Mouse (Mus musculus) kidney, adult 8-10 months (tissue): ENCODE results near the gene Spc24.
A peak's percentile ranks its signal among the peaks of the same experiment; 100 is the strongest.

ENCODE experiments used
- DNase-seq, 2 experiments: peaks; one replicate each; pipeline ENCODE4 v3.0.0; 2022

The Spc24 gene

GRCm38 (mm10) chr9:21706586-21707265, 53.4 kb downstream of the Spc24 start:
- DNase-seq, result peak; percentile 53 to 57

- DNase-seq, result no peak
Observed at GRCm38 (mm10) chr9:21706085-21706484, 54.0 kb downstream of the Spc24 start.
